Mouse (Mus musculus): ENCODE measurements at regions not wholly inside any gene's neighbourhood (a gene's known extent, or its start where the extent isn't known, plus 50 kb on each side); places are given as distances from the start of the nearest gene placed in this dataset.
A peak's percentile ranks its signal among the peaks of the same experiment; 100 is the strongest.

DNA sequence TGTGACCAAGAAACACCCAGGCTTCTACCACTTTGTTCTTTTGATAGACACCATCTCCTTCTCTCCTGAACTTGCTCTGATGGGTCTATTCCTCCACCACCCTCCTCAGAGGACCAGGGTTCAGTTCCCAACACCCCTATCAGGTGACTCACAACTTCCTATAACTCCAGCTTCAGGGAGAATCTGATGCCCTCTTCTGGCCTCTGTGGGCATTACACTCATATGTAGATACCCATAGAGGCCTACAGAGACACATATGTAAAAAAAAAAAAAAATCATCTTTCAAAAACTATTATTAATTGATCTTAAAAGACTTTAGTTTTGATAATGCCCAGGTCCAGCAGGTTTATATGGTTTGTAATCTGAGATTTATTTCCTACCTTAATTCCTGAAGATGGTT, 505.9 kb upstream of the Tmem132c start:
- no peak for DNase-seq

DNA sequence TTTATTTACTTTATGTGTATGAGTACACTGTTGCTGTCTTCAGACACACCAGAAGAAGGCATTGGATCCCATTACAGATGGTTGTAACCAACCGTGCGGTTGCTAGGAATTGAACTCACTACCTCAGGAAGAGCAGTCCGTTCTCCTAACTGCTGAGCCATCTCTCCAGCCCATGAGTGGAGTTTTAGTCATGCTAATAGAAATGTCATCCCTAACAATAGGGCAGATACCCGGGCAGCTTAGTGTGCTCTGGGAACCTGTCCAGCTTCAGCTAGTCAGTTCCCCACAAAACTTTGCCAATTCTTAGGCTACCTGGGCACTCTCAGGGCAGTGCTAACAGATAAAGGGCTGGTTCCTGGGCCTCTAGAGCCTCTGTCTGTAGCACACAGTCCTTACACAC, 503.9 kb upstream of the Tmem132c start:
- no peak for DNase-seq

DNA sequence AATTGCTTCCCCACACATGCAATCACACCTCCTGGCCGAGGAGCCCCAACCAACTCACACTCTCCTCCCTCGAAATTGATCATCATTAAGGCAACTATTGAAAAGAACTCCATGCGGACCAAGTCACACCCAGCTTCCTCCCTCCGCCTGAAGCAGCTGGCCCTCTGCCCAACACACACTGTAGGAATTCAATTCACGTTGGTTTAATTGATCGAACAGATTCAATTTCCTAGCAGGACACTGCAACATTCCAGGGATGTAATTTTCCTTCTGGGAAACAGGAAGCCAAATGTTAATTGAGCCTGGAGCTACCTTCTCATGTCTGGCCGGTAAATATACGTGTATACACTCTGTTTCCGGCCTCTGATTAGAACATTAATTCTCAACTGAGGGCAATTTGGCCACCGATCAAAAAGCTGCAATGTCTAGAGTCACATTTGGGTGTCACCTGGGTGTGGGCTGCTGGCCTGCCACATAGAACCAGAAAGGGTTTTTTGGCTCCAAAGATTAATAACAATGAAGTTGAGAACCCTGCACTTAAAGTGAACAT, 500.7 kb upstream of the Tmem132c start:
- DNase-seq: peak; percentile 2 to 42

DNA sequence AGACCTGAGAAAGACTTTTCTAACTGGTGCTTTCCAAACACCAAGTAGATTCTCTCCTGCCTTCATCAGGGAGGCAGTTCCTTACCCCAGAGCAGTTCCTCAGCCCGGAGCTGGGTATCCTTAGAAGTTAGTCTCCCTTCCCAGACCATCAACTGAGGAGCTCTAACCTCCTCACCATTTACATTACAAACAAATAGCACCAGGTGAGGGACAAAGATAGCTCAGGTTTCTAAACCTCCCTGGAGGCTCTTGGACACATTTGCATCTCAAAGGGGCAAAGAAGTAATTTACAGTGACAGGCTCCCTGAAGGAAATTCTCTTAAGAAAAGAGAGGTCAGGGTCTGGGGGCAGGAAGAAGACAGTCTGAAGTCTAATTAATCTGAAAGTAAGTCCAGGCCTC, 486.5 kb upstream of the Tmem132c start:
- no peak for DNase-seq

DNA sequence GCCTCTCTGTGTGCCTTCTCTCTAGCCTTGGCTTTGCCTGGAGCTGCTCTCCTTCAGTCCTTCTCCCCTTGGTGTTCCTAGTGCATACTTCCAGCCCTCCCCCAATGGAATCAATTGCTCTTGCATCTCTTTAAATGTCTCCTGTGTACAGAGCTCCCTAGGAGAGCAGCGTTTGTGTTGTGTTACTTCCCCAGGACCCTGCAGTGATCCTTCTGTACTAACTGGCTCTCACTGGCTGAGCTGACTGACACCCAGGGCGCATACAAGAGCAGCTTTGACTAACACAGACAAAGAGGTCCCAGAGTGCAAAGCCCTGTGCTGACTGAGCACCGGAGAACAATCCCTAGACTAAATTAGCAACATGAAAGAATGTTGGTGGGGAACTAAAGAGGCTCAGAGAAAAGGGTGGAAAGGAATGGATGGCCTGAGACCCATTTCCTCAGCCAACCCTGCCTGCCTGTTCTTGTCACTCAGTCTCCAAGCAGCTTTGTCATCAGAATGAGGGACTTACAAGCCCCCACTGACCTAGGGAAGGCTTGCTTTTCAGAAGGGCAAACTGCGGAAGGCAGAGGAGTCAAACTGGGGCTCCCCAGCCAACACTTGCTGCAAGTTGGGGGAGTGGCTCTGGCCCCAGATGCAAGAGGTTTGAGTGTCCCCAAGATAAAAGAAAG, 476.4 kb upstream of the Tmem132c start:
- no peak for DNase-seq

DNA sequence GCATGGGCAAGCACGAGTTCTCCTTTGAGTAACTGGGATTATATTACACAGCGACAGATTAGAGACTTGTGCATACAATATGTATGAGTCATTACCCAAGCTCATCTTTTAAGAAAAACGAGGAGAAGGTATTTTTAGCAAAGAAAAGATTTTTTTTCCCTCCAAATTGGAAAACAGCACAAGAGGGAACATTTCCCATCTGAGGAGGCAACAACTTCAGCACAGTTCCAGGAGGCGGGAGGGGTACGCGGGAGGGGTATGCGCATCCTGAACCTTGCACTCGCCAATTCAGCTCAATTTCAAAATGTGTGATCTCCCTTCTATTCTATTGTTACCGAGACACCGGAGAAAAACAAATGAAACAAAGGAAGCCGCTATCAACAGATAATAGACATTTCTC, 472.6 kb upstream of the Tmem132c start:
- DNase-seq: no peak

DNA sequence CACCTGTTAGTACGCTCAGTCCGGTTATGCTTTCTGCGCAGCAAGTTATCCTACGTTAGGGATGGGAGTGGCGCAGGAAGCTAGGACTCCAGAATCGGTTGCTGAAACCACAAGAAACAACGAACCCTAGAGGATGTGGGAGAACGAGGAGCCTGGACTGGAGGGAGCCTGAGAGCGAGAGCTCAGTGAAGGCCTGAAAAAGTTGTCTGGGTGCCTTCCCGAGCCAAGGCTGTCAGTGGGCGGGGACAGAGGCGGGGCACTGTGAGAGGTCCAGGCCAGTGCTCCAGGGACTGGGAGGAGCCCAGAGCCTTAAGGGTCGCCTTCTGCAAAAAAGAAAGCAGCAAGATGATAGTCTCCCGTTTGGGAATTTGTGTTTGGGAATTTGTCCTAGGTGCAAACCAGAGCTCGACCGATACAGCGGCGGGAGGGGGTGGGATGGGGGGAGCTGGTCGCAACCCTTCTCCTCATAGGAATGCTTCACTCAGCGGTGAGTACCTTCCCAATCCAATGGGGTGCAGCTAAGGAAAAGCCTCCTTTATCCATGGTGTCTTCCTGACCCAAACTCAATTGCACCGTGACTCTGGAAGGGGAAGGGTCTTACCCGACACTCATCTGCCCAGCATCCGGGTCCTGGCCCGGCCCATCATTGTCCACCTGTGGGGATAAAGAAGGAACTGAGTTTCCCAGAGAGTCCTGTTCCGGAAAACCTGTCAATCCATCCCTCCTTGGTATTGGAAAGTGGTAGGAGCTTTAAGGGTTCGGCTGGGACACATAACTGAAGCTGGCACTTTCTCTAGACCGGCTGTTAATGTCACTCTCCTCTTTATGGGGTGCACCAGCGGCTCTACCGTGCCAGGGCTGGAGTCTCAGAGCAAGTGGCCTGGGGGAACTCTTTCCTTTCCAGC, 453.6 kb upstream of the Tmem132c start:
- peak; percentile 56 to 57 for DNase-seq

DNA sequence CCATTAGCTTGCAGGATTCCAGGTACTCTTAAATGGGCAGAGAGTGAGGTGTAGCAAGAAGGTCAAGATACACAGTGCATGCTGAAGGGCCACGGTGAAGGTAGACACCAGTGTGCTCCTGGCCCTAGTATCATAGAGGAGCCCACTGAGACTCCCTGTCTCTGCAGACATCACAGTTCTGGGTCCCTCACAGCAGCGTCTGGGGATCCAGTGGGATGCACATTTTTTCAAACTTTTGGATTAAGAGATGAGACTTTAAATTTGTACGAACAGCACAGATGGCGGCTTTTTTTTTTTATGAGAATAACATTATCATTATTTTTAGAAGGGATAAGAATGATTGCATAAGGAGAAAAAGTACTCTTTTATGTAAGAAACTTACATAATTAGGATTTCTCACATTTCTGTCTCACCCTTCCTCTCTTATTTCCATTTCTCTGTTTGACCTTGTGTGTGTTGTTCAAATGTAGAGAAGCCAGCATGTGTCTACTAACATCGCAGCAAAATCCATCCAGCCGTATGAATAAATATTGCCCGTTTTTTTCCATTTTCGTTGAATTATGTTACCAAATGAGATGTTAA, 441.8 kb upstream of the Tmem132c start:
- no peak for DNase-seq

DNA sequence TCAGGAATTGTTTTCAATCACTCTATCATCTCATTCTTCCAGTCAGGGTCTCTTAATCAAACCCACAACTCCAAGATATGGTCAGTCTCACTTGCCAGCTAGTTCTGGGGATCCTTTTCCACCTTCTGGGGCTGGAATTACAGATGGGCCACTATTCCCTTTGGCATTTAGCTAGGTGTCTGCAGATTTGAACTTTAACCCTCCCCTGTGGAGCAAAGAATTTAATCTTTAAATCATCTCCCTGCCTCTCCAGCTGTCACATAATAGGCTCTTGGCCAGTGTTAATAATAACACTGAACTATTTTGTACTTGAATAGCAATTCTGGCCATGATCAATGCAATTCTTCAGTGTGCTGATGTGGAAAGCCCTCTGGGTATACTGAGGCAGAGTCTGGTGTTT, 435.0 kb upstream of the Tmem132c start:
- no peak for DNase-seq

DNA sequence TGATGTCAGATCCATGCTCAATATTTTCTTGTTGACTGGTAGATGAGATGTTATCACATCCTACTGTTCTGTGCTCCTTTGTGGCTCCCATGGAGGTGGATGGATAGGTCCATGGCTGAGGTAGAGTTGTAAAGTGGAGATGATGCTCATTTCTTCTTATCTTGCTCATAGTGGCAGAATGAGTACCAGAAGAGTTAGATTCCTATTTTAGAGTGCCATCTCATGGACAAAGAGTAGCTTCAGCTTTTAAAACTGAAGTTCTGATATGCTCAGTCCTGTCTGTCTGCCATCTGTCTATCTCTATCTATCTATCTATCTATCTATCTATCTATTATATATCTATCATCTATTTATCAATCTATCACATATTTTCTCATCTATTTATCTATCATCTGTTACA, 425.5 kb upstream of the Tmem132c start:
- DNase-seq: no peak

DNA sequence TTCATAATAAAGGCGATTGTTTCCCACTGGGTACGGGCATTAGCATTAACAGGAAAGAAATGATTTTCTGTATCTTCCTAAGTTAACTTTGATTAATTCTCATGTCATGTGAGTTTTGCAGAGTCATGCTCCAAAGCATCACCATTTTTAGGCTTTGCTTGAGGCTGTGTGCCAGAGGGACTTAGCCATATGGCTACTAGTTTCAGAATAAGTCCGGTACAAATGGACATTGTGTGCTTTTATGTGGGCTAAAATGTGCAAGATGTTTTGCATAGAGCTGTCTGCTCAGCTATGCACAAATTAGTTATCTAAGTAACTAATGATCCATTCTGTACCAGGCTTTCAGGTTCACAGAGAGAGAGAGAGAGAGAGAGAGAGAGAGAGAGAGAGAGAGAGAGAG, 406.2 kb upstream of the Tmem132c start:
- DNase-seq: no peak

DNA sequence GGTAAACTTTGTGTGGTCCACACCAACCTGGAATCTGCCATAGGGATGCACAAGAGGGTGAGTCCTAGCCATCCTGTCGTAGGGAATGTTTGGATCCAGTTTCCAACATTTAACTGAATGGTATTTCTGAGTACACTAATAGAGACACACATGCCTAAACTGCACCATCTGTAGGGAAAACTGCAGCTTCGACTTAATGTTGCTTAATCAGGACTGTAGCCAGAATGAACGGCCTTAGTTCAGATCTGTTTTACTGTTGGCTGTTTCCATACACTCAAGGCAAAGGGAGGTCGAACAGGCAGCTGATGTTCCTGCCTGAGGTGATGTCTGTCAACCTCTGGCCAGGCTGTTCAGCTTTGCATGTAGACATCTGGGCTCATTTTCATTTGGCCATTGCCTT, 399.0 kb upstream of the Tmem132c start:
- peak in 1 of 2 experiments; percentile 1 for DNase-seq

DNA sequence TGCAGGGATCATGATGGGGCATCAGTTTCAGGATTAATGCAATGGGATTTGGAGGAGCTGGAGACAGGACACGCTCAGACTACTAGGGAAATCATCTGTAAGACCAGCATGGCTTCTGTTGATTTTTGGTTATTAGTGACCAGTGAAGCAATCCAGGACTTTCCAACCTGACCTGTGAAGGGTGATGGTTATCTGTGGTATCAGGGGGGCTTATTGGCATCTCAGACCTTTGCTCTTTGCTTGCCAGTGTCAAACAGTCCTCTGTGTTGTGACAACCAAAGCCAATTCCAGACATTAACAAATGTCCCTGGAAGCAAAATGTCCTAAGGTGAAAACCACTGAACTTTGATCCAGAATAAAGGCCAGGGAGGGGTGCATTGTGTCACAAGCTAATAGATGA, 379.5 kb upstream of the Tmem132c start:
- DNase-seq: no peak

DNA sequence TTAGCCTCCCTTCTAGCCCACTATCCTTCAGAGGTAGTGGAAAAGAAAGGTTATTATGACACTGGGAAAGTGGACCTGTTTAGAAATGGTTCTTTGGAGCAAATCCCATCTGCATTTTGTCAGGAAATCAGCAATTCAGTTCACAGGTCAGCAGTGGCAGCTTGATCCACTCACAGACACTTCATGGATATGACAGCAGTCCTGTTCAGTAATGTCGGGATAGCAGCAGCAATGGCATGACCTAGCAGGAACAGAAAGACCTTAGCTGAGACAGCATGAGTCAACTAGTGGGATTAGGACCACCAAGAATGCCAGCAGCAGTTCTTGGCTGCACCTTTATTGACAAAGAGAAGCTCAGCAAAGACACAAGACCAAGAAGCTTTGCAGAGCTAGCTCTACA, 365.8 kb upstream of the Tmem132c start:
- DNase-seq: no peak

DNA sequence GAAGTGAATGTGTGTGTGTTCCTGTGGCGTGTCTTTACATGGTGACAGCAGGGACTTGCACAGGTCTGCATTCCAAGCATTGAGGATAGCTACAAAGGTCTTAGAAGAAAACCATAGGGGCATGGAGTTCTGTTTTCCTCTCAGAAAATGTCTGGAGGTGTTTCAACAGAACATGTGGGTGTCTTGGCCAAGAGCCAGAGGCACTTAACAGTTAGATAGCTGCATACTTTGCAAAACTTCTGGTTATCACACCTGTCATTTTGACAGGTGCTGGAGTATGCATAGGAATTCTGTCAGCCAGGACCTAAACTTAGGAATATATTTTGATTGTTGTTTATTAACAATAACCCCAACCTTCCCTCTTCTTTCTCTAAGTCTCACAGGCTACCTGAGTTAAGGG, 350.9 kb upstream of the Tmem132c start:
- peak; percentile 5 for DNase-seq

DNA sequence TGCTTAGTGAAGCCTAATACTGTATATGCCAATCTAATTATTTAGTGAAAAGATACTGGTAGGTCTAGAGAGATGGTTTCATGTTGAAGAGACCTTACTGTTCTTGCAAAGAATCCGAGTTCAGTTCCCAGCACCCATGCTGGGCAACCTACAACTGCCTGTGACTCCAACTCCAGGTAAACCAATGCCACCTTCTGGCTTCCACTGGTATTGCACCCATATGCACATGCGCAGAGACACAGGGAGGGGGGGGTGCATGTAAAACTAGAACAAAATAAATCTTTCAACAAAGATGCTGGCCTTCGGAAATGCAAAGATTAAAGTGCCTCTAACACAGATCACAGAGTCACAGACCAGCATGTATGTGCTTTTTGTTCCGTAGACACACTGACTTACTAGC, 348.5 kb upstream of the Tmem132c start:
- DNase-seq: no peak

DNA sequence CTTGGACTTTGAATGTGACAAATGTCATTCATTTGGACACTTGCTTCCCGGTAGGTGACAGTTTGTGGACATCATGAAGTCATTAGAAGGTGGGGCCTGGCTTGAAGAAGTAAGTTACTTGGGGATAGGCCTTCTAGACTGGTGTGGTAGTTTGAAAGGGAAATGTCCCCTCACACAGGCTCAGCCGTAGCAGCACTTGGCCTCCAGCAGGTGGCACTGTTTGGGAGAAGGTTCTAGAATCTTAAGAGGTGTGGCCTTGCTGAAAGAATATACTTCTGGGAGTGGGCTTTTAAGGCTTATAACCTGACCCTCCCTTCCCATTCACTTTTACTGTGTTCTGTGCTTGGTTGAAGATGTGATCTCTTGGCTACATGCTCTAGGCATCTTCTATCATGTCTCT, 331.5 kb upstream of the Tmem132c start:
- DNase-seq: no peak

DNA sequence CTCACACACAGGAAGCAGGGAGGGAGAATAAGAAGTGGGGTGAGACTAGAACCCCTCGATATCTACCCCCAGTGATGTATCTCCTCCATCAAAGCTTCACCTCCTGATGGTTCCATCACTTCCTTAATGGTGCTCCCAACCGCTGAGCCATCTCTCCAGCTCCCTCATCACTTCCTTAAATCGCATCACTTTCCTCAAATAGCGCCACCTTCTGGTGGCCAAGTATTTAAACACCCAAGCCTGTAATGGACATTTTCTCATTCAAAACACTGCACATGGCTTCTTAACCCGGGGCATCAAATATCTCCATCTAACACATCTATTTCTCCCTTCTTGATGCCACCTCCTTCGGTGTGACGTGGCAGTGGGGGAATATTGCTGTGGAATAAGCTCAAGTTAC, 324.3 kb upstream of the Tmem132c start:
- DNase-seq: no peak

DNA sequence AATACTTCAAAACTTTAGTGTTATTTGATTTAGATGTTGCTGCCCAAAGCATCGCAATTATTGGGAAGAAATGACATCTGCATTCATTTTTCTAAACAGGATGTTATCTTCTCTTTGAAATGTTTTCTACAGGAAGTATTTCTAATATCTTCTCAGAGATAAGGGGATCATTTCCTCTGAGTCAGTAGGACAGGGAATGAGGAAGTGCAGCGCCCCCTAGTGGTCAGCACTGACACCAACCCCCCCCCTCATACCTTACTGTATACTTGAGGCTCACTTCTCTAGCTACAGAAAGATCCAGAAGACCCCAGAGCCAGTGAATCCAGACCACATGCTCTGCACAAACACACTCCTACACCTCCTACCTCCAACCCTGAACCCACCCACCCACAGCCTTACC, 308.1 kb upstream of the Tmem132c start:
- DNase-seq: no peak

DNA sequence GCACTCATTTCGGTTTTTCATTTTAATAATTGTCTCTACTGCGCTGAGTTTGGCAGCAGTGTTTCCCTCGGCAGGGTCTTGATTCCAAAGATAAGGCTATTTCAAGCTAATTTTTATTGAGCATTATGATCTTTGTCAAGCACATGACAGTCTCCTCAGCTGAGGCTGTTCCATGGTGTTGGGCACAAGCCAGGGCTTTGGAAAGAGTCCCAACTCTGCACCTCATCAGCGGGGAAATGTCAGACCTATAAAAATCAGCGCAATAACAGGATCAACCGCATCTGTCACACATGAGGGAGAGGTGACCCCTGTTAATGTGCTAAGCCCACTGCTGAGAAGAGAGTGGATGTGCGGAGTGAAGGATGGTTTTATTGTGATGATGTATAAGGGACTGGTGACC, 296.7 kb upstream of the Tmem132c start:
- peak in 1 of 2 experiments; percentile 5 for DNase-seq

DNA sequence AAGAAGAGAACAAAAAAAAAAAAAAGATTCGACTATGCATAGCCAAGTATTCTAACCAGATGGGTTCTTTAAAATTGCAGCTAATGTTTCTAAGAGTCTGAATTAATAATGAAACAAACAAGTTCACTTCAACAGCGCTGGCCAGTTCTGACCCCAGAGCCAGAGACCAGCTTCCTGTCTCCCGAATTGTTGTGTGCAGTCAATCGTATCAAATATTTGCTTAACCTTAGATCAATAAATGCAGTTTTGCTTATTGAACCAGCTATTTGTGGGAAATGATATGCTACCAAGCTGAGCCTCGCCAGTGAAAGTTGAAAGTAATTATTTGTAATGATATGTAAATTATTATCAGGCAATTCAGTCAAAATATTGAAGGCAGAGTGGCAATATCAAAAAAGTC, 287.4 kb upstream of the Tmem132c start:
- no peak for DNase-seq

DNA sequence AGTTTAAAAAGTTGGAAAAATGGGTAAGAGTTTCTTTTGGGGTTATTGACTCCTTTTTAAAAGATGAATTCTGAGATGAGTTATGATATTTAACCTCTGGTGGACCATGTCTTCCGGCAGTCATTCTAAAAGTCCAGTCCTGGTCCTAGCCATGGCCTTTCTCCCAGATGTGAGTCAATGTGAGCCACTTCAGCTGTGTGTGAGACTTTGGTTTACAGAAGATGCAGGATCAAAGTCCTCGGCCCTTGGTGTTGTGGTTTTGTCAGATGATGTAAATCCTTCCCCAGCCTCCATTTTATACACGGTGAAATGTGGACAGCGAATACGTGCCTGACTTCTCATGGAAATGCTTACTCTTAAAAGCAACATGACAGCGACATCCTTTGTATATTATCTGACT, 287.0 kb upstream of the Tmem132c start:
- no peak for DNase-seq

DNA sequence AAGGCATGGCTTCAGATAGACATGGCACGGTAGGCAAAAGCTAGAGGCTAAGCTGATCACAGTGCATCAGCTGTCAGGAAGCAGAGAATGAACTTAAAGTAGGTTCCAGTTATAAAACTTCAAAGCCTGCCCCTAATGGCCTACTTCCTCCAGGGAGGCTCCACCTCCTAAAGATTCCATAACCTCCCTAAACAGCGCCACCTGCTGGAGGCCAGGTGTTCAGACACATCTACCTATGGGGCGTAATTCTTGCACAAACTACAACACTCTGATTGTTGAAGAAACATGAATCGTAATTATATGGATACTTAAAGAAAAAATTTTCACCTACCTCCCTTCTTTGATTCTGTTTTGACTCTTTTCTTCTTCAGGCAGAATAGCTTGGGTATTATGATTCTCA, 277.0 kb upstream of the Tmem132c start:
- no peak for DNase-seq

All from heart, adult 18-20 months (tissue).